Mouse (Mus musculus) kidney, embryonic 15.5 days (tissue): Measurements from ENCODE around the gene Dhx32. TPM values are rescaled to one million over a fixed set of nuclear protein-coding genes. Genes with fewer than 3 reads are reported as not detected.

Experiments
- ATAC-seq: fragments of 200-750 bp; cut with Nextera tagmentation; replicated peaks from 2 replicates; pipeline ENCODE4 v1.8.0; 2017; ENCODE audit warnings: moderate TSS enrichment; ENCODE audit not compliant: low FRiP score
- H3K27ac ChIP-seq: fragments of 300-500 bp; sonication (generic); 2 replicates; pipeline ENCODE4 v1.5.1; 2015; ENCODE audit warnings: mild to moderate bottlenecking, inconsistent platforms
- H3K27me3 ChIP-seq: fragments of 300-500 bp; sonication (generic); 2 replicates; pipeline ENCODE4 v1.6.1; 2015; ENCODE audit warnings: inconsistent platforms
- H3K36me3 ChIP-seq: fragments of 300-500 bp; sonication (generic); 2 replicates; pipeline ENCODE4 v1.6.1; 2015; ENCODE audit warnings: inconsistent platforms
- H3K4me1 ChIP-seq: fragments of 300-500 bp; sonication (generic); 2 replicates; pipeline ENCODE4 v1.6.1; 2015; ENCODE audit warnings: inconsistent platforms
- H3K4me2 ChIP-seq: fragments of 300-500 bp; sonication (generic); 2 replicates; pipeline ENCODE4 v1.6.1; 2015; ENCODE audit warnings: moderate library complexity, mild to moderate bottlenecking, inconsistent platforms
- H3K4me3 ChIP-seq: fragments of 300-500 bp; sonication (generic); replicated peaks from 2 replicates; pipeline ENCODE4 v1.5.1; 2015; ENCODE audit warnings: mild to moderate bottlenecking, inconsistent platforms
- H3K9ac ChIP-seq: fragments of 300-500 bp; sonication (generic); 2 replicates; pipeline ENCODE4 v1.6.1; 2015; ENCODE audit warnings: mild to moderate bottlenecking, inconsistent platforms
- H3K9me3 ChIP-seq: fragments of 300-500 bp; sonication (generic); replicated peaks from 2 replicates; pipeline ENCODE4 v1.6.1; 2016; ENCODE audit warnings: inconsistent platforms
- WGBS: fragments of 180-500 bp; shearing (Covaris S2); methylation state at CpG from one replicate; pipeline ENCODE4 v1.1.7; 2015; ENCODE audit warnings: mixed read lengths; 5-methylcytosine and 5-hydroxymethylcytosine counted together
- polyA plus RNA-seq: library from polyadenylated mRNA; unstranded; fragments of >200 nt; fragmentation: Nextera tagmentation; extraction: Ambion mirVana; gene quantifications from 2 replicates; pipeline ENCODE4 v1.2.1, GENCODE M21; 2015

The Dhx32 gene
- polyA plus RNA-seq = 19.7 and 21.3 TPM in 2 replicates

DNA sequence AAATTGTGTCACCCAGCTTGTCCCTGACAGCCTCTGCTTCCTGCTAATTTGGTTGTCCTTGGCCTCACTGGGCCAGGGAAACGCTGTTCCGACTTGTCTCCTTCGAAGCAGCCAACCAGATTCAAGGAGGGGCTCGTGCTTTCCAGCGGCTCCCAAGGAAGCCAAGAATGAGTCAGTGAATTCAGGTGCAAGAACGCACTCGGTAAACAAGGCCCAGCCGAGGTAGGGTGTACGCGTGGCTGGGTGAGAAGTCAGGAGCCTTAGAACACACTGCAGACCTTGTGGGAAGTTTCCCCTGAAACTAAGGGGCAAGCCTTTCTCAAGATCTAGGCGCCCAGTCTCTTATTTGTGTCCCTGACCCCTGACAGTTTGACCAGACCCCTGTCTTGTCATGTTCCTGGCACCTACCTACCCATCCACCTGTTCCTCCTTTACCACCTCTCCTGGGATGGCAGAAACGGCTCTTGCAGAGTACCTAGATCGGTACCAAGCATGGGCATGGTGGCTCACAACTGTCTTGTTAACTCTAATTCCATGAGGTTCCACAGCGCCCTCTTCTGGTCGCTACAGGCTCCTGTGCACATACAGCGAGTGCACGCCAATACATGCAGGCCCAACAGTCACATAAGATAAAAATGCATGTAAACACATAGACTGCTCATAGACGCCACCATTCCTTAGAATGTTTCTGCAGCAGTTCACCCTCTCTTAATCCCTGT lies at the start of gene Dhx32:
Gene Dhx32, minus strand, starts transcription at position 10 of the 719 bp plus-strand sequence.
- H3K4me3 ChIP-seq = no peak within 1 kb of the TSS
- peak within 1 kb of the TSS; percentile 19; the same call in 1 of the 2 replicates for H3K4me2 ChIP-seq

DNA sequence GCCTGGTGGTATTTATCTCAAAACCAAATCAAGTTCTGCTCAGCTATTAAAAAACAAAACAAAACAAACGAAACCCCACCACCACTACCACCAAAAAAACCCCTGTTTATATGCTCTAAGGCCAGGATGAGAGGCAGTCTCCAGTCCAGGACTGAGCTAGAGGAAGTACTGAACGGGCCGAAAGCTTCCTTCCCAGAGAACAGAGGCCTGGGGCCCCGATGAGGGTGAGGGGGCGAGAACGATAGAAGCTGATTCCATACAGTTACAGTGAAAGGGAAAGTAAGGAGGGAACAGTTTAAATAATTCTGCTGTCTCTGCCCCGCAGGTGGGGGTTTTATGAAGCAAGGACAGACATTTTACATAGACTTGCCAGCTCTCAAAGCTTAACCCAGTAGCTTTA lies 47.1 kb upstream of the Dhx32 start:
- no peak for ATAC-seq
- 37% methylated on average over 7 of the region's 7 CpGs for WGBS
- Histone ChIP-seq H3K27ac (0 out of 2 replicates have a peak overlapping the region, but pooled peaks have one; percentile 28), H3K27me3 (no peaks in the 10 kb centered on the region), H3K4me2 (no peak overlapping the region), H3K9ac (no peak overlapping the region), H3K4me1 (peaks cover 8% of the 10 kb centered on the region; the same call in 1 of the 2 replicates), H3K36me3 (no peaks in the 10 kb centered on the region), H3K4me3 (no peak overlapping the region), H3K9me3 (no peaks in the 10 kb centered on the region)

More for the DNA sequence above, at the start of gene Dhx32:
- no peak within 1 kb of the TSS; the same call in 1 of the 2 replicates for H3K27ac ChIP-seq
- H3K4me1 ChIP-seq = peaks cover 10% of the 10 kb centered on the region; the same call in 1 of the 2 replicates
- H3K27me3 ChIP-seq = peaks cover 12% of the 10 kb centered on the region; the same call in 1 of the 2 replicates
- no peaks in the 10 kb centered on the region for H3K9me3 ChIP-seq
- H3K9ac ChIP-seq = no peak within 1 kb of the TSS
- no peak for ATAC-seq
- WGBS = 22% methylated on average over 18 of the region's 18 CpGs
- no peaks in the 10 kb centered on the region for H3K36me3 ChIP-seq

DNA sequence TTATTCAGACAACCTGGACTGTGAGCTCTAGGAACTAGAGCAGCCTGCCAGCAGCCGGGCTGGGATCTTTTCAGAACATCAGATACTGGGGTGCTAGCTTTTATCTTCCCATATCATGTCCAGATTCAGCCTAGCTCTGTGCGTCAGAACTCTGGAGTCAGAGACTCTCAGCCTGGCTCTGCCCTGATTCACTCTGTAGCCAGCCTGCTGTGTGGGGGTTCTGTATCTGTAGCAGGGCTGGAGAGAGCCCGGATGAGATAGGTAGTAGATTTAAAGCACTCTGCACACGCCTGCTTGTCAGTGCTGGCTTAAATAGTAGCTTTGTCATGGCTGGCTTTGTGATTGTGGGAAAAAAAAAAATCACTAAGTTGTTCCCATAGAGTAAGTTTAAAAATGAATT lies 46.0 kb upstream of the Dhx32 start:
- no peak for ATAC-seq
- Histone ChIP-seq H3K4me2 (no peak overlapping the region), H3K4me3 (no peak overlapping the region), H3K27ac (peak overlapping the region; percentile 18; the same call in 1 of the 2 replicates), H3K27me3 (no peaks in the 10 kb centered on the region), H3K9ac (no peak overlapping the region), H3K9me3 (no peaks in the 10 kb centered on the region; the same call in 1 of the 2 replicates), H3K36me3 (no peaks in the 10 kb centered on the region), H3K4me1 (peaks cover 8% of the 10 kb centered on the region; the same call in 1 of the 2 replicates)
- 44% methylated on average over 4 of the region's 4 CpGs for WGBS

DNA sequence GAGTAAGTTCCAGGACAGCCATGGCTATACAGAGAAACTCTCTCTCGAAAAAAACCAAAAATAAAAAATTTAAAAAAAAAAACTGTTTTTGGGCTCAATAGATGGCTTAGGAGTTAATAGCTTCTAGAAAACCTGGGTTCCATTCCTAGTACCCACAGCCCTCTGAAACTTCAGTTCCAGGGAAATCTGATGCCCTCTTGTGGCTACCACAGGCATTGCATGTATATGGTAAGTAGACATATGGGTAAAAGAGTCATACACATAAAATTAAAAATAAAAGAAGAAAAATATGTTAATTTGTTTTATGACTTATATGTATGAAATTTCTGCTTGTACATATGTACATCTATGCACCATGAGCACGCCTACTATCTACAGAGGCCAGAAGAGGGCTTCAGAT lies 42.1 kb upstream of the Dhx32 start:
- no peak overlapping the region for H3K4me3 ChIP-seq
- H3K36me3 ChIP-seq = no peaks in the 10 kb centered on the region
- no peak overlapping the region for H3K4me2 ChIP-seq
- no peak for ATAC-seq
- peaks cover 2% of the 10 kb centered on the region; the same call in 1 of the 2 replicates for H3K4me1 ChIP-seq
- no peak overlapping the region for H3K27ac ChIP-seq
- no peaks in the 10 kb centered on the region for H3K27me3 ChIP-seq
- no peak overlapping the region for H3K9ac ChIP-seq
- no peaks in the 10 kb centered on the region; the same call in 1 of the 2 replicates for H3K9me3 ChIP-seq
- WGBS = 88% methylated on average over 2 of the region's 2 CpGs

DNA sequence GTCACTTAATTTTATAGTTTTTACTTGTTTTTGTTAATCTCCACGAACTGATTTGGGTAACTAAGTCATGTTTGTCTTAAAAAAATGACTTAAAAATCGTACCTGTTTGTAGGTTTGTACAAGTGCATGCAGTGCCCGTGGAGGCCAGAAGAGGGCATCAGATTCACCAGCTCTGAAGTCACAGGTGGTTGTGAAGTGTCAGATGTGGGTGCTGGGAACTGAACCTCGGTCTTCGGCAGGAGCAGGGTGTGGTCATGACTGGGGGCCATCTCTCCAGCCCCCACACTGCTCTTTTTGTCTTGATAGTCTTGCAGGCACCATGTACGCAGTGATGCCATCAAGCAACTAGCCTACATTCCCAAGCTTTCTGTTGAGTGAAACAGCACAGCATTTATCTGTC lies 41.2 kb upstream of the Dhx32 start:
- 85% methylated on average over 6 of the region's 6 CpGs for WGBS
- H3K9ac ChIP-seq = no peak overlapping the region

DNA sequence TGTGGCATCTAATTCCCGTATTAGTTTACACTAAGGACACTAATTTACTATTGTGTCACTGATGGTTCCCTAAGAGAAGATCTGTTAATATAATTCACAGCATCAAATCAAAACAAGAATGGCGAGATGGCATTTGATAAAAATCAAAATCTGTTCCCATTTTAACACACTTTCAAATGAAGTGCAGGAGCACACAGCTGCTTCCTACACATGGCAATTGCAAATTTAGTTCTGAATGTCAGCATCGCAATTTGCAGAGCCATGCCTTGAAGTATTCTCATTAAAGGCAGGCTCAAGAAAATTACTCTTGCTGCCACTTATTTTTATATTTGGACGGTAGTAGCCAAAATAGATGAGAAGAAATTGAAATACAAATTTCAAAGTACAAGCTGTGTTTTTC lies 30.8 kb upstream of the Dhx32 start:
- H3K27ac ChIP-seq = no peak overlapping the region
- no peaks in the 10 kb centered on the region for H3K9me3 ChIP-seq
- WGBS = 79% methylated on average over 4 of the region's 4 CpGs
- no peaks in the 10 kb centered on the region for H3K36me3 ChIP-seq
- no peak overlapping the region for H3K4me2 ChIP-seq
- ATAC-seq = no peak
- H3K4me1 ChIP-seq = no peaks in the 10 kb centered on the region
- no peak overlapping the region for H3K4me3 ChIP-seq
- H3K27me3 ChIP-seq = no peaks in the 10 kb centered on the region
- no peak overlapping the region for H3K9ac ChIP-seq

More for the DNA sequence above, 41.2 kb upstream of the Dhx32 start:
- Histone ChIP-seq H3K4me3 (no peak overlapping the region), H3K9me3 (no peaks in the 10 kb centered on the region; the same call in 1 of the 2 replicates), H3K27ac (no peak overlapping the region), H3K4me2 (no peak overlapping the region), H3K4me1 (no peaks in the 10 kb centered on the region), H3K27me3 (no peaks in the 10 kb centered on the region), H3K36me3 (no peaks in the 10 kb centered on the region)
- no peak for ATAC-seq

DNA sequence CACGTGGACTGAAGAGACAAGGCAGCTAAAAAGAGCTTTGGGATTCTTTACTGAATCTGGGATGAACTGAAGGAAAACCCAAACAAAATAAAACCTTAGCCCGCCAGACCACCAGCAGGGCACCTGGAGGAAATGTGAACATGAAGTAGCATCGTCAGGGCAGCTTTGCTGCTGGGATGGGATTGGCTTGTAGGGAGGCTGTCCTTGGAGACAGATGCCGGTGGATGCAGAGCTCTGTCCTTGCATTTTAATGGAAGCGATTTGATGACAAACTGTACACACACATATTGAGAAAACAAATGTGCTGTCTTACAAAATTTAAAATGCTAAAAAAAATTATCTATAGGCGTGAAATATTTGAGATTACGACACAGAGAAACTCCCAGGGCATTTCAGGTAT lies 30.4 kb upstream of the Dhx32 start:
- no peak for ATAC-seq
- Histone ChIP-seq H3K9ac (no peak overlapping the region), H3K27me3 (no peaks in the 10 kb centered on the region), H3K9me3 (no peaks in the 10 kb centered on the region), H3K4me1 (no peaks in the 10 kb centered on the region), H3K36me3 (no peaks in the 10 kb centered on the region), H3K4me3 (no peak overlapping the region), H3K27ac (no peak overlapping the region), H3K4me2 (no peak overlapping the region)
- 73% methylated on average over 7 of the region's 7 CpGs for WGBS

DNA sequence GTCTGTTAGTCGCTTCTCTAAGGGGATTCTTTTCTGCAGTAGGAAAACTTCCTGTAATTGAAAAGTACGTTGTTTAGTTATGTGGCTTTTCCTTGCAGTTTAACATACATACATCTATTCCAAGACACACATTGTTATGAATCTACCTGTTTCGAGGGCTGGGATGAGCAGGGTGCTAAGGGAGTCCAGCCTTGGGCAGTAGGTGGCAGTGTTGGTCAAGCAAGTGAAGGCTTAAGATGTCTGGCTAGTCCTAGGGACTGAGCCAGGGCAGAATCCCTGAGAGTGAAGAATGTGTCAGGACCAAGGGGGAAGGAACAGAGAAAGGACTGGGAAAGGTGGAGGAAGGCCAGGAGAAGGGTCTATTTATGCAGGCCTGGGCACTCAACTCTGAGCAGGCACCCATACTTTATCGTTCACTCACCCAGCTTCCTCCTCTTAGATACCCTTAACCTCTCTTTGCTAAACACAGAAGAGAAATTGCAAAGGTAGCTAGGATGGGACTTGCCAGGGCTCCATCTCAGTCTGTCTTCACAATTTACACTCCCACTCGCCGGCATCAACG lies 23.2 kb upstream of the Dhx32 start:
- H3K4me3 ChIP-seq = no peak overlapping the region
- no peak overlapping the region for H3K4me2 ChIP-seq
- H3K4me1 ChIP-seq = no peaks in the 10 kb centered on the region
- no peak overlapping the region for H3K27ac ChIP-seq
- 0 out of 2 replicates have a peak, but pooled peaks have one; percentile 60 for ATAC-seq
- H3K9me3 ChIP-seq = no peaks in the 10 kb centered on the region
- H3K27me3 ChIP-seq = no peaks in the 10 kb centered on the region; the same call in 1 of the 2 replicates
- no peaks in the 10 kb centered on the region for H3K36me3 ChIP-seq
- H3K9ac ChIP-seq = no peak overlapping the region
- WGBS = 44% methylated on average over 7 of the region's 7 CpGs

DNA sequence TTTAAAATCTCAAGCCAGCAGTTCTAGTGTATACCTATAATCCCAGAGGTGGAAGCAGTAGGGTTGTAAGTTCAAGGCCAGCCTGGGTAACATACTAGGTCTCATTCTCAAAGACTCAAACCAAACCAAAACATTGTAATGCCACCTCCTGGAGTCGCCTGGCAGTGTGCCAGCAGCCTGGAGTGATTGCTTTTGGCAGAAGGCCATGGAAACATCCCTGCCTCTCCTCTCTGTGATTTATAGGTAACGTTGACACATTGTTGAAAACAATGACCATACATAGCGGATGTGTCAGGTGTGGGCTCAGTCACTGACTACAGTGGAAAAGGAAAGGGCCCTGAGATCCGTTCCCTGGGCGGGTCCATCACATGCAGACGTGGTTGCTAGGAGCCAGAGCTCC lies 19.3 kb upstream of the Dhx32 start:
- ATAC-seq = 0 out of 2 replicates have a peak, but pooled peaks have one; percentile 33
- Histone ChIP-seq H3K9ac (no peak overlapping the region), H3K27me3 (no peaks in the 10 kb centered on the region; the same call in 1 of the 2 replicates), H3K9me3 (no peaks in the 10 kb centered on the region), H3K4me1 (no peaks in the 10 kb centered on the region), H3K4me3 (no peak overlapping the region), H3K4me2 (no peak overlapping the region), H3K36me3 (no peaks in the 10 kb centered on the region), H3K27ac (no peak overlapping the region)
- 42% methylated on average over 6 of the region's 6 CpGs for WGBS

DNA sequence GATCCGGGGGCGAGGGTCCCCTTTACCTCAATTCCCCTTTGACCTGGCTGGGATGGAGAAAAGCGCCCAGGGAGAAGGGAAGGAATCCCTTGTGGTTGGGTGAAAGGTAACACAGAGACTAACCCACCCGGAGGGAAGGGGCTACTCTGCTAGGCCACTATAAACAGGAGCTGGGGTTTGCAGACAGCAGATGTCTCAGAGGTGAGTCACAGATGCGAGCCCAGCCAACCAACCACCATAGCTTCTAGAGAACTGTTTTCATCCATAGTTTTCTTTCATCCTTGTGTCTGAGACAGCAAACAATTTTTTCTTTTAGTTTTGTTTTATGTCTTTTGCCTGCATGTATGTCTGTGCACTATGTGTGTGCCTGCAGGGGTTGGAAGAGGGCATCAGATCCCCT lies 17.4 kb upstream of the Dhx32 start:
- H3K27me3 ChIP-seq = no peaks in the 10 kb centered on the region; the same call in 1 of the 2 replicates

DNA sequence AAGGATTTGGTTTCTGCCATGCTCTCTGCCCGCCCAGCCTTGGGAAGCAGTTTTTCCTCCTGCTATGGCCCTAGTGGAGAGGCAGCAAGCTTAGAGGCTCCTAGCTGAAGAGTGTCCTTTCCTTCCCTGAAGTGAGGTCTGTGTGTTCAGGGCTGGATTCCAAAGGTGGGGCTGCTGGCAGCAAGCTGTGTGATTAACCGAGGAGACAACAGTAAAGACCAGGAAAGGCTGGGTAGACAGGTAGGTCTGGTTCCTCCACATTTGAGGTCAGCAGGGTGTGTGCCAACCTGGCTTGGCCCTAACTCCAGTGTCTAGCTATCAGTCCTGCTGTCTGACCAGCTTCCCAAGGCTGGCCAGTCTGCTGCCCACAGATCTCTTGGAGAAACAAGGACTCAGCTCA lies 12.2 kb upstream of the Dhx32 start:
- Histone ChIP-seq H3K9me3 (no peaks in the 10 kb centered on the region), H3K27ac (no peak overlapping the region), H3K9ac (no peak overlapping the region), H3K4me2 (no peak overlapping the region), H3K4me1 (peaks cover 6% of the 10 kb centered on the region; the same call in 1 of the 2 replicates), H3K36me3 (no peaks in the 10 kb centered on the region), H3K27me3 (no peaks in the 10 kb centered on the region), H3K4me3 (no peak overlapping the region)
- 88% methylated on average over 2 of the region's 2 CpGs for WGBS
- ATAC-seq = no peak

More for the DNA sequence above, 17.4 kb upstream of the Dhx32 start:
- no peak overlapping the region for H3K9ac ChIP-seq
- H3K4me1 ChIP-seq = no peaks in the 10 kb centered on the region
- no peaks in the 10 kb centered on the region for H3K36me3 ChIP-seq
- H3K4me2 ChIP-seq = no peak overlapping the region
- H3K27ac ChIP-seq = no peak overlapping the region
- no peaks in the 10 kb centered on the region for H3K9me3 ChIP-seq
- no peak overlapping the region for H3K4me3 ChIP-seq
- ATAC-seq = no peak
- WGBS = 75% methylated on average over 5 of the region's 5 CpGs
